Mouse (Mus musculus): ENCODE results near the gene Vmn1r198.
"Not testable (repeated sequence)": the region's sequence is repeated elsewhere in the genome, so short reads cannot be mapped to it uniquely, and the experiment has no call there.

Vmn1r198 gene

GRCm38 (mm10) chr13:22350064-22350463 is at the start of gene Vmn1r198:
TSS of gene Vmn1r198 (plus strand) at chr13:22350364.
- no peak for DNase-seq

- DNase-seq = not testable (repeated sequence)
Measured at GRCm38 (mm10) chr13:22308075-22308474, 42.1 kb upstream of the Vmn1r198 start.

- peak; percentile 5 for DNase-seq
Measured at GRCm38 (mm10) chr13:22315361-22315760, 34.8 kb upstream of the Vmn1r198 start.

GRCm38 (mm10) chr13:22317366-22317765 is 32.8 kb upstream of the Vmn1r198 start:
- DNase-seq = no peak

- DNase-seq = no peak
Measured at GRCm38 (mm10) chr13:22320091-22320490, 30.1 kb upstream of the Vmn1r198 start.

GRCm38 (mm10) chr13:22324289-22324688 is 25.9 kb upstream of the Vmn1r198 start, which contains the start of gene Vmn1r197:
TSS of gene Vmn1r197 (plus strand) at chr13:22324589.
- no peak for DNase-seq

GRCm38 (mm10) chr13:22333269-22333668 is 16.9 kb upstream of the Vmn1r198 start:
- no peak for DNase-seq

- DNase-seq = no peak
Measured at GRCm38 (mm10) chr13:22335565-22335964, 14.6 kb upstream of the Vmn1r198 start.

GRCm38 (mm10) chr13:22350813-22351212 is 649 bp downstream of the Vmn1r198 start:
- no peak for DNase-seq

GRCm38 (mm10) chr13:22379518-22379917 is 29.4 kb downstream of the Vmn1r198 start, which contains the start of gene Vmn1r199:
TSS of gene Vmn1r199 (plus strand) at chr13:22379818.
- DNase-seq = no peak

- DNase-seq = not testable (repeated sequence)
Measured at GRCm38 (mm10) chr13:22381128-22381527, 31.0 kb downstream of the Vmn1r198 start.

- DNase-seq = no peak
Measured at GRCm38 (mm10) chr13:22383401-22383800, 33.2 kb downstream of the Vmn1r198 start.

- no peak for DNase-seq
Measured at GRCm38 (mm10) chr13:22387050-22387449, 36.9 kb downstream of the Vmn1r198 start.

- no peak for DNase-seq
Measured at GRCm38 (mm10) chr13:22390073-22390472, 39.9 kb downstream of the Vmn1r198 start, which contains the start of gene Vmn1r200. TSS of gene Vmn1r200 (plus strand) at chr13:22390373.

- no peak for DNase-seq
Measured at GRCm38 (mm10) chr13:22402978-22403377, 52.8 kb downstream of the Vmn1r198 start.

All from kidney, adult 9 months (tissue).